Mouse (Mus musculus) small intestine, adult 2 months (tissue): ENCODE measurements at regions not wholly inside any gene's neighbourhood (a gene's known extent, or its start where the extent isn't known, plus 50 kb on each side); places are given as distances from the start of the nearest gene placed in this dataset.

ENCODE experiments used
- H3K27ac ChIP-seq: fragments of 200-500 bp; 2 replicates; pipeline ENCODE4 v1.5.1; 2012; ENCODE audit warnings: low read depth, low read length, control low read depth, inconsistent platforms; ENCODE audit not compliant: insufficient read depth
- H3K27me3 ChIP-seq: fragments of 200-500 bp; 2 replicates; pipeline ENCODE4 v1.6.1; 2012; ENCODE audit warnings: mild to moderate bottlenecking, moderate library complexity, low read length, inconsistent platforms; ENCODE audit not compliant: control insufficient read depth, insufficient read depth
- H3K36me3 ChIP-seq: fragments of 200-500 bp; 2 replicates; pipeline ENCODE4 v1.6.1; 2012; ENCODE audit warnings: mild to moderate bottlenecking, low read length, control low read depth, inconsistent platforms; ENCODE audit not compliant: control insufficient read depth, insufficient read depth
- H3K4me1 ChIP-seq: fragments of 200-500 bp; 2 replicates; pipeline ENCODE4 v1.6.1; 2012; ENCODE audit warnings: low read length, inconsistent platforms, mixed read lengths; ENCODE audit not compliant: control insufficient read depth, insufficient read depth, insufficient read length
- H3K4me3 ChIP-seq: fragments of 200-500 bp; 2 replicates; pipeline ENCODE4 v1.5.1; 2012; ENCODE audit warnings: low read depth, mild to moderate bottlenecking, control low read depth, inconsistent platforms, low read length, moderate library complexity
- CTCF ChIP-seq: fragments of 200-500 bp; IDR thresholded peaks from 2 replicates; pipeline ENCODE4 v1.5.1; 2012; ENCODE audit warnings: low read depth, mild to moderate bottlenecking, control low read depth, inconsistent platforms, low read length, moderate library complexity, mixed read lengths; ENCODE audit not compliant: insufficient replicate concordance, insufficient read length; ENCODE audit errors: extremely low read depth
- POLR2A ChIP-seq: fragments of 200-500 bp; IDR thresholded peaks from 2 replicates; pipeline ENCODE4 v1.6.1; 2012; ENCODE audit warnings: low read depth, mild to moderate bottlenecking, control low read depth, inconsistent platforms, low read length, moderate library complexity
- WGBS: fragments of 180-500 bp; shearing (Covaris S2); methylation state at CpG from one replicate; pipeline ENCODE4 v1.1.7; 2018; 5-methylcytosine and 5-hydroxymethylcytosine counted together

GRCm38 (mm10) chr5:43339671-43340070 is 106.7 kb downstream of the Cpeb2 start:
- H3K27ac ChIP-seq = no peak overlapping the region
- WGBS = 83% methylated on average over 7 of the region's 7 CpGs
- H3K4me1 ChIP-seq = no peaks in the 10 kb centered on the region
- no peaks in the 10 kb centered on the region for H3K27me3 ChIP-seq
- TF ChIP-seq POLR2A (no peak), CTCF (no peak)
- no peak overlapping the region for H3K4me3 ChIP-seq
- no peaks in the 10 kb centered on the region for H3K36me3 ChIP-seq

GRCm38 (mm10) chr5:43341475-43341874 is 108.5 kb downstream of the Cpeb2 start:
- Histone ChIP-seq H3K4me3 (no peak overlapping the region), H3K4me1 (no peaks in the 10 kb centered on the region), H3K36me3 (no peaks in the 10 kb centered on the region), H3K27ac (no peak overlapping the region), H3K27me3 (no peaks in the 10 kb centered on the region)
- TF ChIP-seq POLR2A (no peak), CTCF (no peak)
- WGBS = 87% methylated on average over 2 of the region's 2 CpGs

GRCm38 (mm10) chr5:43344441-43344840 is 111.5 kb downstream of the Cpeb2 start:
- no peak overlapping the region for H3K27ac ChIP-seq
- no peaks in the 10 kb centered on the region for H3K27me3 ChIP-seq
- TF ChIP-seq CTCF (no peak), POLR2A (no peak)
- 61% methylated on average over 1 of the region's 1 CpGs for WGBS
- no peaks in the 10 kb centered on the region for H3K4me1 ChIP-seq
- H3K4me3 ChIP-seq = no peak overlapping the region
- H3K36me3 ChIP-seq = no peaks in the 10 kb centered on the region

- H3K36me3 ChIP-seq = no peaks in the 10 kb centered on the region
- TF ChIP-seq CTCF (no peak), POLR2A (no peak)
- H3K27me3 ChIP-seq = no peaks in the 10 kb centered on the region
- H3K4me3 ChIP-seq = no peak overlapping the region
- no peak overlapping the region for H3K27ac ChIP-seq
- H3K4me1 ChIP-seq = peaks cover 20% of the 10 kb centered on the region
- WGBS = 26% methylated on average over 2 of the region's 2 CpGs
Observed at GRCm38 (mm10) chr5:43350987-43351386, 118.0 kb downstream of the Cpeb2 start.

GRCm38 (mm10) chr5:43353021-43353990 is 120.3 kb downstream of the Cpeb2 start:
- Histone ChIP-seq H3K27me3 (no peaks in the 10 kb centered on the region), H3K4me3 (no peak overlapping the region), H3K4me1 (peaks cover 20% of the 10 kb centered on the region), H3K36me3 (no peaks in the 10 kb centered on the region), H3K27ac (no peak overlapping the region)
- TF ChIP-seq POLR2A = no peak
- TF ChIP-seq CTCF = no peak
- WGBS = 42% methylated on average over 23 of the region's 23 CpGs

GRCm38 (mm10) chr5:43354351-43354942 is 121.5 kb downstream of the Cpeb2 start:
- Histone ChIP-seq H3K27ac (peak overlapping the region; percentile 19; the same call in 1 of the 2 replicates), H3K27me3 (no peaks in the 10 kb centered on the region), H3K4me1 (peaks cover 20% of the 10 kb centered on the region), H3K4me3 (peak overlapping the region; percentile 48), H3K36me3 (no peaks in the 10 kb centered on the region)
- 54% methylated on average over 14 of the region's 14 CpGs for WGBS
- no peak for TF ChIP-seq CTCF
- no peak for TF ChIP-seq POLR2A

GRCm38 (mm10) chr5:43355026-43355580 is 122.1 kb downstream of the Cpeb2 start:
- Histone ChIP-seq H3K4me3 (peak overlapping the region; percentile 48), H3K36me3 (no peaks in the 10 kb centered on the region), H3K27ac (peak overlapping the region; percentile 19), H3K4me1 (peaks cover 20% of the 10 kb centered on the region), H3K27me3 (no peaks in the 10 kb centered on the region)
- WGBS = 2% methylated on average over 12 of the region's 12 CpGs
- no peak for TF ChIP-seq POLR2A
- no peak for TF ChIP-seq CTCF
